Mouse (Mus musculus) embryonic facial prominence, embryonic 11.5 days (tissue): ENCODE measurements around the gene Irf2. TPM values are rescaled to one million over a fixed set of nuclear protein-coding genes. Genes with fewer than 3 reads are reported as not detected.

ENCODE experiments used
- ATAC-seq: fragments of 200-750 bp; cut with Nextera tagmentation; replicated peaks from 2 replicates; pipeline ENCODE4 v1.8.0; 2017; ENCODE audit warnings: low read depth; ENCODE audit not compliant: insufficient number of reproducible peaks, low FRiP score, low TSS enrichment
- DNase-seq: peaks from one replicate; pipeline ENCODE4 v3.0.0-alpha.2; 2015; ENCODE audit warnings: low spot score
- H3K27ac ChIP-seq: fragments of 300-500 bp; sonication (generic); replicated peaks from 2 replicates; pipeline ENCODE4 v1.5.1; 2014; ENCODE audit warnings: mild to moderate bottlenecking, low read depth, low read length, control low read depth
- H3K27me3 ChIP-seq: fragments of 300-500 bp; sonication (generic); 2 replicates; pipeline ENCODE4 v1.6.1; 2014; ENCODE audit warnings: mild to moderate bottlenecking, low read length, moderate library complexity, mixed read lengths; ENCODE audit not compliant: control insufficient read depth, insufficient read depth
- H3K36me3 ChIP-seq: fragments of 300-500 bp; sonication (generic); replicated peaks from 2 replicates; pipeline ENCODE4 v1.6.1; 2014; ENCODE audit warnings: low read depth, mild to moderate bottlenecking, low read length, moderate library complexity, mixed read lengths; ENCODE audit not compliant: control insufficient read depth, insufficient read depth
- H3K4me1 ChIP-seq: fragments of 300-500 bp; sonication (generic); 2 replicates; pipeline ENCODE4 v1.6.1; 2014; ENCODE audit warnings: low read length, mixed read lengths; ENCODE audit not compliant: control insufficient read depth, insufficient read depth
- H3K4me2 ChIP-seq: fragments of 300-500 bp; sonication (generic); 2 replicates; pipeline ENCODE4 v1.6.1; 2014; ENCODE audit warnings: low read depth, mild to moderate bottlenecking, control low read depth, low read length, moderate library complexity
- H3K4me3 ChIP-seq: fragments of 300-500 bp; sonication (generic); 2 replicates; pipeline ENCODE4 v1.5.1; 2014; ENCODE audit warnings: low read depth, low read length, control low read depth
- H3K9ac ChIP-seq: fragments of 300-500 bp; sonication (generic); replicated peaks from 2 replicates; pipeline ENCODE4 v1.6.1; 2014; ENCODE audit warnings: mild to moderate bottlenecking, control low read depth, low read length
- H3K9me3 ChIP-seq: fragments of 300-500 bp; sonication (generic); replicated peaks from 2 replicates; pipeline ENCODE4 v1.6.1; 2016; ENCODE audit warnings: mild to moderate bottlenecking, low read length, inconsistent platforms, mixed read lengths; ENCODE audit not compliant: control insufficient read depth
- WGBS: fragments of 180-500 bp; shearing (Covaris S2); extraction: QIAGEN DNeasy Blood & Tissue Kit; methylation state at CpG from one replicate; pipeline ENCODE4 v1.1.7; 2014; 5-methylcytosine and 5-hydroxymethylcytosine counted together
- polyA plus RNA-seq: library from polyadenylated mRNA; unstranded; fragments of >200 nt; fragmentation: Nextera tagmentation; extraction: Ambion mirVana; gene quantifications from 2 replicates; pipeline ENCODE4 v1.2.1, GENCODE M21; 2014

Irf2 gene
- polyA plus RNA-seq, 1 experiment from 2014 or later = 13.7 TPM

DNA sequence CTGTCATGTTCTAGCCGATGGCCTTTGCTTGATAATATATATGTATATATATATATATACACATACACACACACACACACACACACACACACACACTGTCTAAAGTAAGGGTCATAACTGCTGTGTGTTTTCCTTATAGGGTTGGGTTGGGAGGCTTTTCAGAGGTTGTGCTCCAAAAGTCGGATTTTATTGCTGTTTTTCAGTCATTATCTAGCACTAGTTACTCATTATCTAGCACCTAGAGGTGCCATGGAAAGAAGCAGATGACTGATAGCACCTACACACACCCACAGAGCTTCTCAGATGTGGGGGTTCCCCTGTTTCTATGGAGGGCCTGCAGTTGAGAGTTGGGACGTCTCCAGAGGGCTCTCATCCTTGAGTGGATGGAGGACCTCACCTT is 92.9 kb downstream of the Irf2 start:
- Histone ChIP-seq H3K36me3 (no peaks in the 10 kb centered on the region), H3K9me3 (no peaks in the 10 kb centered on the region), H3K9ac (no peak overlapping the region), H3K4me2 (no peak overlapping the region), H3K27ac (no peak overlapping the region), H3K27me3 (no peaks in the 10 kb centered on the region), H3K4me3 (no peak overlapping the region), H3K4me1 (no peaks in the 10 kb centered on the region)
- no peak for DNase-seq
- no peak for ATAC-seq
- 88% methylated on average over 3 of the region's 3 CpGs for WGBS

DNA sequence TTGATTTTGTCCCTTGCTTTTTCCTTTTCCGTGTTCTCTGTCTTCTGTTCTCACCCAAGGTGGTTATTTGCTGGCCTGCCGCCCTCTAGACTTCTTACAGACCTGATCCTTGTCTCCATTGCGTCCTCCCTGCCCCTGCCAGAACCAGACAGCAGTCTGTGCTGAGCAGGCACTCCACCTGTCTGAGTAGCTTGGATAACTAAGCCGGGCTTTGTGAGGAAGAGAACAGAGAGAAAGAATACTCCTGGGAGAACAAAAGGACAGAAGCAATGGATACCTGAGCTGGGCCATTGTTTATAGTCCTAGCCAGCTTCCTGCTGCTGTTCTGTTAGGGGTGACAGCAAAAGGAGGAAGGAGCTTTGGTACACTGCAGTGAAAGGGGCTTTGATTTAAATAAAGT is 94.2 kb downstream of the Irf2 start:
- H3K4me1 ChIP-seq = no peaks in the 10 kb centered on the region
- H3K27ac ChIP-seq = no peak overlapping the region
- no peak for ATAC-seq

DNA sequence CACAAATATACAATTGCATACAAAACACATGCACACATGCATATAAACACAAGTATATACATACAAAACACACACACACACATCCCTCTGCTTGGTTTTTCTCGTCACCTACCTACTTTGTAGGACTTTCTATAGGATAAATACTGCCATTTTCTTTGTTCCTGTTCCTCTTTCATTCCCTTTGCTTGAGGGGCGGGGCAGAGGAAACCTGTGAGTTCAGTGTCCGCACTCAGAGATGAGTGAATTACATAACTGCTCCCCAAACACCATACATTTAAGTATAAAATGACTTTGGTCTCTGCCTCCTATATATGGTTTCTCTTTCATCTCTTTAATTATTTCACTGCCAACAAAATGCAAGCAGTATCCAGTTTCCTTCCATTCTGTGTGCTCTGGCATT is 94.9 kb downstream of the Irf2 start:
- ATAC-seq (no peak), DNase-seq (no peak)
- H3K4me3 ChIP-seq = no peak overlapping the region
- no peaks in the 10 kb centered on the region for H3K9me3 ChIP-seq
- no peak overlapping the region for H3K27ac ChIP-seq
- no peaks in the 10 kb centered on the region for H3K27me3 ChIP-seq
- H3K4me2 ChIP-seq = no peak overlapping the region
- peaks cover 2% of the 10 kb centered on the region; the same call in 1 of the 2 replicates for H3K36me3 ChIP-seq
- no peak overlapping the region for H3K9ac ChIP-seq
- no peaks in the 10 kb centered on the region for H3K4me1 ChIP-seq
- 85% methylated on average over 3 of the region's 3 CpGs for WGBS

More for the DNA sequence above, 94.2 kb downstream of the Irf2 start:
- Histone ChIP-seq H3K4me3 (no peak overlapping the region), H3K4me2 (no peak overlapping the region), H3K27me3 (no peaks in the 10 kb centered on the region), H3K36me3 (no peaks in the 10 kb centered on the region), H3K9me3 (no peaks in the 10 kb centered on the region), H3K9ac (no peak overlapping the region)
- WGBS = 61% methylated on average over 4 of the region's 4 CpGs
- DNase-seq = no peak

DNA sequence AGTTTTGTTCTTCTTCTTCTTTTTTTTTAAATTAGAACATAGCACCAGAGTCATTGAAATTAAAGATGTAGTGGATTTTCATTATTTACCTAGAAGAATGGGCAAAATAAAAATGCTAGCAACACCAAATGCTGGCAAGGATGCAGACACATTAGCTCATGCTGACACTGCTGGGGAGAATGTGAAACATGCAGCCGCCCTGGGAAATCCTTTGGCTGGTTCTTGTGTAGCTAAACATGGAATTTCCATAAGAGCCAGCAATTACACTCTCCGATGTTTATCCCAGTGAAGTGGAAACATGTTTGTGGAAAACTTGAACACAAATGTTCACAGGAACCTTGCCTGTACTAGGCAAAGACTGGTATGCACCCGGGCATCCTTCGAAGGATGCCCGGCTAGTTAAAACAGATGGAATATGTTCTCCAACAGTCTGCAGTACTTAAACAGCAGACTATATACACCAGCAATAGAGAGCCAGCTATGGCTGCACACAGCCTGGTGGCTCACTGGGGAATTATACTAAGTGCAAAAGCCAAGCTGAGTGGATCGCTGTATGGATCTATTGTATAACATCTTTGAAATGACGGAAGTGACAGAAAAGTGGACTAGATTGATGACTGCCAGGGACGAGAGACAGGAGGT is 96.6 kb downstream of the Irf2 start:
- ATAC-seq = no peak
- 85% methylated on average over 8 of the region's 8 CpGs for WGBS
- H3K9ac ChIP-seq = no peak overlapping the region

DNA sequence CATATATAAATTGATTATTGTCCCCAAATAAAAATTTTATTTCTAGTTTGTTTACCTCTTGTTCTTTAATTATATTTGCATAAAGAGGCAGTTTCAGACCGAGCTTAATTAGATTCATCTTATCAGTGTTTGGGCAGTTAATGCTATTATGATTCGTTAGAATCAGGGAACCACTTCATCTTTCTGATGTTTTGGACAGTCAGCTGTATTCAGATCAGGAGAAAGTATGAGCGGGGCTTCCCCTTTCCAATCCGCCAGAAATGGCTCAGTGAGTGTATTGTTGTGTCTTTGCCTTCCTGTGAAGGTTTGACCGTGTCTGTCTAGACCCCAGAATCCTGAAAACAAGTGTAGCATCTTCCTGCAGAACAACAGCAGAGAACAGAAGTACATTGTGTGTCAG is 97.4 kb downstream of the Irf2 start:
- Histone ChIP-seq H3K4me1 (no peaks in the 10 kb centered on the region), H3K9ac (no peak overlapping the region), H3K9me3 (no peaks in the 10 kb centered on the region), H3K4me2 (no peak overlapping the region), H3K36me3 (peaks cover 2% of the 10 kb centered on the region; the same call in 1 of the 2 replicates), H3K27me3 (no peaks in the 10 kb centered on the region), H3K27ac (no peak overlapping the region), H3K4me3 (no peak overlapping the region)
- WGBS = 83% methylated on average over 5 of the region's 5 CpGs
- DNase-seq (no peak), ATAC-seq (no peak)

More for the DNA sequence above, 96.6 kb downstream of the Irf2 start:
- H3K4me2 ChIP-seq = no peak overlapping the region
- H3K4me3 ChIP-seq = no peak overlapping the region
- H3K27ac ChIP-seq = no peak overlapping the region
- no peak for DNase-seq
- H3K4me1 ChIP-seq = no peaks in the 10 kb centered on the region
- no peaks in the 10 kb centered on the region for H3K27me3 ChIP-seq
- H3K9me3 ChIP-seq = no peaks in the 10 kb centered on the region
- H3K36me3 ChIP-seq = peaks cover 2% of the 10 kb centered on the region; the same call in 1 of the 2 replicates

DNA sequence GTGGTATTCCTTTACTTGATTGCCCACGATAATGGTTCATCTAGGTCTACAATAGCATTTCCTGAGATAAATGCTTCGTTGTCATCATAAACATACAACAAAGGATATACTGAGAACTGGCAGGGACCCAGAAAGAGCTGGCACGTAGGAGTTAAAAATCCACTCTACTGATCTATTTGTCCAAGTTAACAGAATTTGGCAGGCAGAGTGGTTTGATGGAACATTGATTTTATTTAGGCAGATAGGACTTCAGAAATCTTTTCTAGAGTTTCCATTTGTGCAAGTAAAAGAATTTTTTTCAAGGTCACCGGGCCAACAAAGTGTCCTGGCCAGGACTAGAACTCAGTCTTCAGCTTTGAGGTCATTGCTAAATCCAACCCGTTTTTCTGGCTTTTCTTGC is 98.5 kb downstream of the Irf2 start:
- H3K36me3 ChIP-seq = peaks cover 2% of the 10 kb centered on the region; the same call in 1 of the 2 replicates
- no peak for DNase-seq
- H3K27me3 ChIP-seq = no peaks in the 10 kb centered on the region
- no peak overlapping the region for H3K4me3 ChIP-seq
- H3K27ac ChIP-seq = no peak overlapping the region
- no peak overlapping the region for H3K4me2 ChIP-seq
- no peaks in the 10 kb centered on the region for H3K9me3 ChIP-seq
- no peak overlapping the region for H3K9ac ChIP-seq
- no peak for ATAC-seq
- 86% methylated on average over 5 of the region's 5 CpGs for WGBS
- no peaks in the 10 kb centered on the region for H3K4me1 ChIP-seq

DNA sequence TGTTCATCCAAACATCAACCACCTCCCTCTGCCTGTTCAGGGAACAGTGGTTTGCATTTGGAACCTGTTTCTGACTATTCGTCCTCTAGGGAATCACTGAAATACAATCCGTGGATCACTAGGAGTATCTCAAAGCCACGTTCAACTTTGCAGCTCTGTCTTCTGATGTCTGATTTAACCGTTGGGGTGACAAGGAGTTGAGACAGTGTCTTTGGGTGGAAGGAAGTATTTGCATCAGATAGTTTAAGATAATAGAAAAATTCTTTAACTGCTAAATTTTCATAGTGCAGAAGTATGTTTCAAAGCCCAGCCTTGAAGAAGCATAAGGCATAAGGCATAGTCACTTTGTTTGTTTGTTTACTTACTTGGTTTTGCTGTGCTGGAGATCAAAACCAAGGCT is 100.9 kb downstream of the Irf2 start:
- H3K27me3 ChIP-seq = no peaks in the 10 kb centered on the region
- H3K4me1 ChIP-seq = no peaks in the 10 kb centered on the region
- no peak overlapping the region for H3K4me2 ChIP-seq
- no peak overlapping the region for H3K27ac ChIP-seq
- DNase-seq (no peak), ATAC-seq (no peak)
- H3K9me3 ChIP-seq = no peaks in the 10 kb centered on the region
- peaks cover 2% of the 10 kb centered on the region; the same call in 1 of the 2 replicates for H3K36me3 ChIP-seq
- WGBS = 77% methylated on average over 4 of the region's 4 CpGs
- no peak overlapping the region for H3K4me3 ChIP-seq
- no peak overlapping the region for H3K9ac ChIP-seq

DNA sequence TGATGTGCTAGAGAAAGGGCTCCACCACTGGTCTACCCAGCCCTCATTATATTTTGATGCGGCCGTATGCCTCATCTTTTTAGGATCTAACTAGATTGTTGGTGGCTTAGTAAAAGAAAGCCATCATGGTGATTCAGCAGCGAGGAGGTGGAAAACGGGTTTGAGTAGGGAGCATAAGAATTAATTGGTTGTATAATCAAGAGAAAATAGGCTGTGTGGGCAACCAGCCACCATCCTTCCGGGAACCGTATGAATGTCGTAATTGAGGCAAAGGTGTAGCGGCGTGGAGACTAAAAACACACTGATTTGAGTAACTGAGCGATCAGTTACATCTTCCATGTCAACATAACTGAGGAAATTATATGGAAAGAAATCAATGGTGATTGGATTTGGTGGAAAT is 101.3 kb downstream of the Irf2 start:
- ATAC-seq = no peak

More for the DNA sequence above, 101.3 kb downstream of the Irf2 start:
- WGBS = 96% methylated on average over 10 of the region's 10 CpGs
- DNase-seq = no peak
- no peak overlapping the region for H3K9ac ChIP-seq
- no peaks in the 10 kb centered on the region for H3K9me3 ChIP-seq
- H3K4me2 ChIP-seq = no peak overlapping the region
- H3K4me1 ChIP-seq = no peaks in the 10 kb centered on the region
- H3K27ac ChIP-seq = no peak overlapping the region
- no peak overlapping the region for H3K4me3 ChIP-seq
- H3K36me3 ChIP-seq = peaks cover 2% of the 10 kb centered on the region; the same call in 1 of the 2 replicates
- H3K27me3 ChIP-seq = no peaks in the 10 kb centered on the region
